Mouse (Mus musculus): ENCODE measurements at regions not wholly inside any gene's neighbourhood (a gene's known extent, or its start where the extent isn't known, plus 50 kb on each side); places are given as distances from the start of the nearest gene placed in this dataset.
"Not testable (repeated sequence)": the region's sequence is repeated elsewhere in the genome, so short reads cannot be mapped to it uniquely, and the experiment has no call there.

DNA sequence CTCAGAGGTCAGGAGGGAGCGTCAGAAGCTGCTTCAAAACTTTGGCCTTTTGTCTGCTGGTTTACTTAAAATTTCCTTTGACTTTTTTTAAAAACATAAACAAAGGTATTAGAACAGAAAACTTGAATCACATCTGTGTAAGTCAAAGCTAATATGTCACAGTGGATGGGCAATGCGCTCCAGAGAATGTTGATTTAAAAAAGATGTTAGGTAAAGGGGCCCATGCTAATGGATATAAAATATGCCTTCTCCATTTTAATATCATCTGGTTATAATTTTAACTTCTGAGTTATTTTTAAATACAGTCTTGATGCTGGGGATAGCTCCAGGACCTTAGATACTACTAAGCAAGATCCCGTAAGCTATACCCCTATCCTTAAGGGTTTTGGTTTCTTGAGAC is 252.5 kb downstream of the Prex1 start:
- WGBS (ENCODE audit: insufficient replicate concordance) = 72% methylated on average over 3 of the region's 3 CpGs
- H3K27me3 ChIP-seq (ENCODE audit: control insufficient read depth, insufficient read depth, low read length) = no peaks in the 10 kb centered on the region
- no peak overlapping the region for H3K4me2 ChIP-seq (ENCODE audit: low read depth)
- no peak for TF ChIP-seq CTCF (IDR thresholded peaks at IDR 0.05; ENCODE audit: low read depth)
- TF ChIP-seq EP300 (IDR thresholded peaks at IDR 0.05; ENCODE audit: low read depth) = no peak
- H3K9ac ChIP-seq (replicated peaks) = no peak overlapping the region
- no peak for DNase-seq (ENCODE audit: low read depth in 3 of 3, low spot score in 3 of 3)
- H3K4me3 ChIP-seq (ENCODE audit: insufficient read depth in 1 of 2, low read depth in 2 of 2, low read length in 2 of 2) = no peak overlapping the region
- no peaks in the 10 kb centered on the region for H3K9me3 ChIP-seq (ENCODE audit: control insufficient read depth, low read length)
- peaks cover 0 to 3% of the 10 kb centered on the region in 2 experiments; a peak in 2 of 4 replicates for H3K4me1 ChIP-seq (replicated peaks; ENCODE audit: control insufficient read depth in 2 of 2, insufficient read depth in 2 of 2, low read length in 1 of 2)
- no peaks in the 10 kb centered on the region for H3K36me3 ChIP-seq (replicated peaks; ENCODE audit: control insufficient read depth, insufficient read depth, low read depth)
- ATAC-seq (ENCODE audit: insufficient read depth) = no peak
- no peak overlapping the region for H3K27ac ChIP-seq

DNA sequence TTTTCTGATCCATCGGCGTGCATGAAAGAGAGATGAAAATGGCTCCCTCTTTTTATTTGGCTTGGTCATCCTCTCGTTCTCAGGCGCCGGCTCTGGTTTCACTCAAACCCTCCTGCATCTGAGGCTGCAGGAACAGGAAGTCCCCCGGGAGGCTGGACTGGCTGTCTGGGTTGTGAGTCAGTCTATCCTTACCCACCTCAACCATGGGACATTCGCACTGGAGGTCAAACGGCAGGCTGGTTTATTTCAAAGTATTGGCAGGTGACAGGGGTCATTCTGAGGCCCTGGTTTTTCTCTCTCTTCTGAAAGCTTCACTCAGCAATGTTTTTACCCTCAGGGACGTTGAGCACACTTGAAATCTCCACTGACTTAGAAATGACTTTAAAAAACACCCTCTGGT is 253.7 kb downstream of the Prex1 start:
- Histone ChIP-seq H3K9ac (replicated peaks) (no peak overlapping the region), H3K4me3 (ENCODE audit: insufficient read depth in 1 of 2, low read depth in 2 of 2, low read length in 2 of 2) (no peak overlapping the region), H3K4me1 (replicated peaks; ENCODE audit: control insufficient read depth in 2 of 2, insufficient read depth in 2 of 2, low read length in 1 of 2) (peaks cover 0 to 3% of the 10 kb centered on the region in 2 experiments; a peak in 2 of 4 replicates), H3K4me2 (ENCODE audit: low read depth) (no peak overlapping the region), H3K27ac (no peak overlapping the region), H3K9me3 (ENCODE audit: control insufficient read depth, low read length) (no peaks in the 10 kb centered on the region), H3K36me3 (replicated peaks; ENCODE audit: control insufficient read depth, insufficient read depth, low read depth) (no peaks in the 10 kb centered on the region), H3K27me3 (ENCODE audit: control insufficient read depth, insufficient read depth, low read length) (no peaks in the 10 kb centered on the region)
- DNase-seq (ENCODE audit: low read depth in 3 of 3, low spot score in 3 of 3) = no peak
- WGBS (ENCODE audit: insufficient replicate concordance) = 26% methylated on average over 9 of the region's 9 CpGs
- TF ChIP-seq CTCF (IDR thresholded peaks at IDR 0.05; ENCODE audit: low read depth) = no peak
- no peak for TF ChIP-seq EP300 (IDR thresholded peaks at IDR 0.05; ENCODE audit: low read depth)
- ATAC-seq (ENCODE audit: insufficient read depth) = no peak

DNA sequence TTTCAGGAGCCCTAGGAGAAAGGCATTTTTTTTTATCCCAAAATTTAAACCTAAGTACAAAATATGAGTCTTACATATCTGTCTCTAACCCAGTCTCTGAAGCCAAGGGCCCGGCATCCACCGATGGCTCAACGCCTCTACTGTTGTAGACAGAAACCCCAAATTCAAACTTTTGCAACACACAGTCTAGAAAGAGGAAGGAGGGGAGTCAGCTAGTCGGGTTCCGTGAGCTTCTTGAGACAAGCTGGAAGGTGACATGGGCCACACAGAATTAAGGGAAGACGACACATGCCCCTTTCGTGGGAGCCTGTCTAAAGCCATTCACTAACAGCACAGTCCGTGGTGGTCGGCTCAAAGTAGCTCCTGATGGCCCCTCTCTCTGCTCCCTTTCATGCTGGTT is 254.7 kb downstream of the Prex1 start:
- no peak overlapping the region for H3K4me3 ChIP-seq (ENCODE audit: insufficient read depth in 1 of 2, low read depth in 2 of 2, low read length in 2 of 2)
- no peaks in the 10 kb centered on the region for H3K36me3 ChIP-seq (replicated peaks; ENCODE audit: control insufficient read depth, insufficient read depth, low read depth)
- ATAC-seq (ENCODE audit: insufficient read depth) (no peak), DNase-seq (ENCODE audit: low read depth in 3 of 3, low spot score in 3 of 3) (no peak)
- H3K4me1 ChIP-seq (replicated peaks; ENCODE audit: control insufficient read depth in 2 of 2, insufficient read depth in 2 of 2, low read length in 1 of 2) = peaks cover 0 to 3% of the 10 kb centered on the region in 2 experiments; a peak in 2 of 4 replicates
- 54% methylated on average over 9 of the region's 9 CpGs for WGBS (ENCODE audit: insufficient replicate concordance)
- TF ChIP-seq CTCF (IDR thresholded peaks at IDR 0.05; ENCODE audit: low read depth) (no peak), EP300 (IDR thresholded peaks at IDR 0.05; ENCODE audit: low read depth) (no peak)
- H3K27ac ChIP-seq = no peak overlapping the region
- H3K27me3 ChIP-seq (ENCODE audit: control insufficient read depth, insufficient read depth, low read length) = no peaks in the 10 kb centered on the region
- no peak overlapping the region for H3K4me2 ChIP-seq (ENCODE audit: low read depth)
- no peaks in the 10 kb centered on the region for H3K9me3 ChIP-seq (ENCODE audit: control insufficient read depth, low read length)
- H3K9ac ChIP-seq (replicated peaks) = no peak overlapping the region

DNA sequence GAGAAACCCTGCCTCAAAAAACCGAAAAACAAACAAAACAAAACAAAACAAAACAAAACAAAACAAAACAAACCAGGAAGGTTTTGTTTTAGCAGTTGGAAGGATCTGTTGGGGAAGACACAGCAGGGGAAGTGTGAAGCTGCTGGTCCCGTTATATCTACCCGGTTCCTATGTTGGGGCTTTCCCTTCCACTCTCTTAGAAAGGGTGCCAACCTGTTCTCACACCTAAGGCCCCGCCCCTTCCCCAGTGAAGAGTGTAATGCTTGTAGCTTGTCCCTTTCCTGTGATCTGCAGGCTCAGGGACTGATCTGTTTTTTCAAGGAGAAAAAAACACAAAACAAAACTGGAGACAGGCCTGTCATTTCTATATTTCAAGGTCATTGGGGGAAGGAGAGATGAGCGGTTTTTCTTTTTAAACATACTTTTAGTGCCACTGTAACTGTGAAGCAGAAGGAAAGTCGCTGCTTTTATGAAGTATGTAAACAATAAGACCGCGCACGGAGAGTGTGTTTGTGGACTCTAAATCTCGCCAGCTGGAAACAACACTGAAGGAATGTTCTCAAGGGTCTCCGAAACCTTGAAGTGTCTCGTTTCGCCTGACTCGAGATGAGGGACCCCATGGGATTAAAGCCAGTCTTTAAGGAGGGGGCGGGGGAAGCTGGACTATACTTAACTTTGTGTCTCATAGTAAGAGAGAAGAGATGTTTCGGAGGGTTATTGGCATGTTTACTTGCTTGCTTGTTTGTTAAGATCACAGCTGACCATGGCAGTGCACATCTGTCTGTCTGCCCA is 256.1 kb downstream of the Prex1 start:
- Histone ChIP-seq H3K36me3 (replicated peaks; ENCODE audit: control insufficient read depth, insufficient read depth, low read depth) (no peaks in the 10 kb centered on the region), H3K9ac (replicated peaks) (no peak overlapping the region), H3K4me2 (ENCODE audit: low read depth) (no peak overlapping the region), H3K27ac (no peak overlapping the region), H3K9me3 (ENCODE audit: control insufficient read depth, low read length) (no peaks in the 10 kb centered on the region), H3K4me1 (replicated peaks; ENCODE audit: control insufficient read depth in 2 of 2, insufficient read depth in 2 of 2, low read length in 1 of 2) (peaks cover 0 to 3% of the 10 kb centered on the region in 2 experiments; a peak in 2 of 4 replicates), H3K4me3 (ENCODE audit: insufficient read depth in 1 of 2, low read depth in 2 of 2, low read length in 2 of 2) (no peak overlapping the region), H3K27me3 (ENCODE audit: control insufficient read depth, insufficient read depth, low read length) (no peaks in the 10 kb centered on the region)
- TF ChIP-seq EP300 (IDR thresholded peaks at IDR 0.05; ENCODE audit: low read depth) = no peak
- TF ChIP-seq CTCF (IDR thresholded peaks at IDR 0.05; ENCODE audit: low read depth) = no peak
- DNase-seq (ENCODE audit: low read depth in 3 of 3, low spot score in 3 of 3) (no peak), ATAC-seq (ENCODE audit: insufficient read depth) (no peak)
- 65% methylated on average over 16 of the region's 16 CpGs for WGBS (ENCODE audit: insufficient replicate concordance)

DNA sequence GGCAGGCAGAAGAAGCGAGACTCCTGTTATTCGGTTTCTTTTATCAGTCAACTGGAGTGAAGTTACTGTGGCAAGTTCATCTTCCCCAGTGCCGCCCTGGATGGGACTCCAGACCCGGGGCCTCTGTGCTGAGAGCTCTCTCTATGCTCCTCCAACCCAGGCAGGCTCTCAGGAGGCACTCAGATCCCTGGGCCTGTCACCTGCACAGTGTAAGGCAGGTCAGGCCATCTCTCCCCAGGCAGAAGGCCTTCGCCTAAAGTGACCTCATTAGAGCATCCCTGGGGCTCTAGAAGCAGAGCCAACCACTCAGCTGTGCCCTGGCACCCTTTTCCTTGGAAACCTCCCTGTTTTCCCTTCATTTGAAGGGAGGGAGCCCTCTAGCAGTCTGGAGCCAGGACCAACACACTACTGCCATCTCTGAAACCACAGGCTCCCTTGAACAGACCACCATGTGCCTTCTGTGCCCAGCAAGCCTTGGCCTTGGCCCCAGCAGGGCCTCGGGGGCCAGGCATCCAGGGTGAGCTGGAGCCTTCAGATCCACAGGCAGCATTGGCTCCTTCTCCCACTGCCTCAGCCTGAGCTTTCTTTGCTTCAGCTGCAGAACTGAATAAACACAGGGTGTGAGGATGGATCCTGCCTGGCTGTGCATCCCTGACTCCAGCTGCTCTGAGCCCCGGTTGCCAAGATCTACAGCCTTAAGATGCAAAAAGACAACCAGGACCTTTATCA is 259.3 kb downstream of the Prex1 start:
- not testable (repeated sequence) for H3K27ac ChIP-seq; H3K4me3 ChIP-seq (ENCODE audit: insufficient read depth in 1 of 2, low read depth in 2 of 2, low read length in 2 of 2); H3K4me1 ChIP-seq (replicated peaks; ENCODE audit: control insufficient read depth in 2 of 2, insufficient read depth in 2 of 2, low read length in 1 of 2); H3K4me2 ChIP-seq (ENCODE audit: low read depth); ATAC-seq (ENCODE audit: insufficient read depth); H3K9ac ChIP-seq (replicated peaks); H3K27me3 ChIP-seq (ENCODE audit: control insufficient read depth, insufficient read depth, low read length); H3K9me3 ChIP-seq (ENCODE audit: control insufficient read depth, low read length); DNase-seq (ENCODE audit: low read depth in 3 of 3, low spot score in 3 of 3); H3K36me3 ChIP-seq (replicated peaks; ENCODE audit: control insufficient read depth, insufficient read depth, low read depth)
- 50% methylated on average over 2 of the region's 7 CpGs for WGBS (ENCODE audit: insufficient replicate concordance)
